Mouse (Mus musculus): ENCODE results near the gene Auts2.
A peak's percentile ranks its signal among the peaks of the same experiment; 100 is the strongest.

The Auts2 gene

DNA sequence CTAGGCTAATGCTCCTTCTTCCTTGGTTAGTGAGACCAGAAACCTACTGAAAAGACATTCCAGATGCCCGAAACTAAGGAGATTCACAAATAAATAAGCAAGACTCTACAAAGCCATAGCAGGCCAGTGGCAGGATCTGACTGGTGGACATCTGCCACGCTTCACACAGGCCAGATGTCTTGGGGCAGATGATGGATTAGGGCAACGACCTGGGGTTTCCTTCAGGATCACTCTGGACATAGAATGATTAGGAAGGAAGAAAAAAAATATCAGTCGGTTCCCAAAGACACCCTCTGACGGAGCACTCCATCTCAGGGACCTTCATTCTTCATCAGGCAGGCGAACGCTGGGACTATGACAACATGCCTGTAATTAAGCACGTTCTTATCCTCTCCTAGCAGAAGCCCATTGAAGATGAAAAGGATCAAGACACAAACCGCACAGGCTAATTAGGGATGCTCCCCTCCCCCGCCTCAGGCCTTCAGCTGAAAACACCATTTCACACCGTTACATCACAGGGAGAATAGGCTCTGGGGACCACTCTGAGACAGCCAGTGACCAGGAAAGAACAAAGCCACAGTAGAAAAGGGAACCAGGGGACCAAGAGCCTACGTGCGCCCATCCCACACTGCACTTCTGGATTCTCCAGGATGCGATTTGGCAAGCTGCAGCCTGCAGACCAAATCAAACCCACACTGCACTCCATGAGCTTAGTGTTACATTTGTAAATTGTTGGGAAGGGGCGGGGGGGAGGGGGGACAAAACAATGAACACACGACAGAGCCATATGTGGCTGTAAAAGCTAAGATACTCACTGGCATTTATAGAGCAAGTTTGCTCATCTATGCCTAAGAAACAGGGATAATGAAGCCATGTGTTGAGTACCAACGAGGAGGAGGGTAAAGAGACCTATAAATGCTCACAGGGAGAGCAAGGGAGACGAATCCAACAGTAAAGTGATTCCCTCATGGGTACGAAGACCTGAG lies 710.0 kb downstream of the Auts2 start:
- DNase-seq (ENCODE audit: low spot score): no peak

DNA sequence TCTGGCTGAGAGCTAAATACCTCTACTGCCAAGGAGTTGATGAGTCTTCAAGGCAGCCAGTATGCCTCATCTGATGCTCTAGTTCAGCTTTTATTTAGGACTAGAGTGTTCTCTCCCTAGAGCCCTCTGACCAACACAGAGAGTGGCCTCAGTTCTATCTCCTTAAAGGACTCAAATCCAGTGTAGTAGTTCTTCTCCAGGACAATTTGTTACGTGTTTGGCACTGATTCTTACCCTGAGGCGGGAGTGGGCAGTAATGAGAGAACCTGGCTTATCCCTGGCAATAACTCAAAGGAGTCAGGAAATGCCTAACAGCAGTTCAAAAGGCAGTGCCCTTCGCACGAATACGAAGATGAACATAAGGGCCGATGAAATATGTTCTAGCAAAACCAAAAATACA lies 713.0 kb downstream of the Auts2 start:
- peak; percentile 17 for DNase-seq (ENCODE audit: low spot score)

DNA sequence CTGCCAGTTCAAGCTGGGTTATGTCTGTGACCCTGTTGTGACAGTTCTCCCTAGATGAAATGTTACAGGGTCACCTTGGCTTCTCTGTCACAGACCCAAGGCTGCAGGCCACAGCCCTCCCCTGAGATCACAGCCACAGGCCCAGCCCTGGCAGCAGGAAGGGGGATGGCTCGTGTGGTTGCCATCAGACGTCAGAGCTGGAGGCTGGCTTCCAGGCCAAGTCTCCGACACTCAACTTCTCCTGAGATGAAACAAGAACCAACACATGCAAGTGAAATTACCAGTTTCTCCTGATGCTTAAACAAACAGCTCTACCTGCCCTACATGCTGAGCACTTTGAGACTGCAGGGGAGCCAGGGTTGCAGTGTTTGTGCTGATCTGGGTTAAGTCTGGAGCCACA lies 713.9 kb downstream of the Auts2 start:
- DNase-seq (ENCODE audit: low spot score): peak; percentile 47

DNA sequence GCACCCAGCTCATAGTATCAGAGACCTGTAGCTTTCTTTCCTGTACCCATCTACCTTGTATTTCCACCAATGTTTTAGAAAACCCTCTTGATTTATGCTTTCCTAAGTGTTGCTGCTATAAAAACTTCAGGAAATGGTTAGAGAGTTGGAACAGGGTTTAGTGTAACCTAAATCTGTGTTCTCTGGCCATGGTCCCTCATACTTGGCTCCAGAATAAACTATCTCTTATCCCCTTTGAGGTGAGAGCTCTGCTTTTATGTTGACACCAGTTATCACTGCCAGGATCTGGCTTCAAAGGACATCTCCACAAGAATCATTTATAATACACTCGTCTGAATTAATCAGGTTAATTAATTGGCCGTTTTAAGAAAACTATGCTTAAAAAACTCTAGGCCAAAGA lies 714.5 kb downstream of the Auts2 start:
- DNase-seq (ENCODE audit: low spot score): no peak

DNA sequence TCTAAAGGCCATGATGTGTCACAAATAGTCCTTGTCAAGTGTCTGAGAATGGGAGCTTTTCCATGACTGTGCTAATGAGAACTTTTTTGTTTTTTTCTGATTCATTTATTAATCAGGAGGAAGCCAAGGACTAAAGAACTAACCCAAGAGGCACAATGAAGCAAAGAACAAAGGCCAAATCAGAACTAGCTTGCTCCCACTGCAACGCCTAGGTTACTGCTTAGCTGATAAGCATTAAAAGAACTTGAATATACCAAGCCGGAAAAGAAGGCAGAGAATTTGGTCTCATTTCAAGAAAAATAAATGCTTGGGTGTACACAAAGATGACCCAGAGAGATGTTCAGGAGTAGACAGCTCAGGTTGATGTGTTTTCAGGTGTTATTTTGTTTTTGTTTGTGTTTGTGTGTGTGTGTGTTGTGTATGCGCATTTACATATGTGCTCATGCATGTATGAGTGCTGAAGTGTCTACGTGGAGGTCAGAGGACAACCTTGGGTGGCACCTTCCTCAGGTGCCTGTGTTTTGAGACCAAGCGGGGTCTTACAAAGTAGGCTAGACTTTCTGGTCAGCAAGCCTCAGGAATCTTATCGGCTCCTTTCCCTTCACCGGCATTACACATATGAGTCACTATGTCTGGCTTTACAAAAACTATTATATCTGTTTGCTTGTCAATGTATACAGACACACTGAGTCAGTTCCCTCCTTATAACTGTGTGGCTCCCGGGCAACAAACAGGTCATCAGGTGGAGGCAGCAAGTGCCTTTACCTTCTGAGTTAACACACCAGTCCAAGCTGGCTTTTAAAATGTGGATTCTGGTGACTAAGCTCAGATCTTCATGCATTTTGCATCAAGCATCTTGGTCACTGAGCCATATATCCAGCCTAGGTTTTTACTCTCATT lies 716.5 kb downstream of the Auts2 start:
- DNase-seq (ENCODE audit: low spot score): no peak

DNA sequence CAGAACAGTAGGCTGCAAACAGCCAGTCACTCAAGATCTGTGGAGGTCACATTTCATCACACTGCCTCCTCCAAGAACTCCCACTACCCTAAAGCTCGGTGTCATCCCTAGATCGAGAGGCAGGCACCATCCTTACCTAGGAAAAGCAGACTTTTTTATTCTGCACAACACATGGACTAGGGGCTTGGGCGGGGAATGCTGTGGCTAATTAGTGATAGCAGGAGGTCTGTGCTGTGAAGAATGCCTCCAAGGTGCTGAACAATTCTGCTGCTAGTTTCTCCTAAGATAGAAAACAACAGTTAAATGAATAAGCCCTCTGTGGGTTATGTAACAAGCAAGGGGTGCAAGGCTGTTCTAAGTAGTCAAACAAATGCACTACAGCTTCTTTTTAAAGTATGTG lies 717.7 kb downstream of the Auts2 start:
- DNase-seq (ENCODE audit: low spot score): no peak

DNA sequence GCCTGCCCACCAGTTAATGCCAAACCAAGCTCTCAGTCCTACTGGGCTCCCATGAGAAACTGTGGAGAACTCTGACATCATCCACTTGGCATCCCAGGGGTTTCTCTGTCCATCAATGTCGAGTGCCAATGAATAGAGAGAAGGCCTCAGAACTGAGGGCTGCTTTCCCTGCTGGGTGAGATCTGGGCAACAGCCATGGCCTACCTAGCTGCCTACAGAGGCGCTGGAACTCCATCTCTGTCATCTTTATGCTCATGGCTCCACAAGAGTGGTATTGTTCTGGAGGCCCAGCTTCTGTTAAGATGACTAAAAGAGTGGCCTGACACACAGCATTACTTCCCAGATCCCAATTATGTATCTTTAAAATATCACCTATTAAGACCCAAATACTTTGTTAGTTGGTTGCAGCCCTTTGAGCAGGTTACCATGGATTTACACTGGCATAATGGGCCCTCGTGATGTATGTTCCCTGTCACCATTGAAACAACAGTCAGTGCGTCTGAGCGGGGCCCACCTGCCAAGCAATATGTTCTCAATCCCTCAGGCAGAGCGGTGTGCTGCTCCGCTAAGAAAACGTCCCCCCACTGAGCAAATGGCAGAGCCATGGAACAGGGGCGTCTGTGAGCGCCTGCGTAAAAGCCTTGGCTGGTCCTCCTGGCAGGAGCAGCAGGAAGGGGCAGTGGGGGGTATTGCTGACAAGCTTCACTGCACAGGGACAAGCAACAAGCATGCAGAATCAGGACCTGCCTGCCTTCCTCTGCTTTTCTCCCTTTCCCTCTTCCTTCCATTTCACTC lies 718.8 kb downstream of the Auts2 start:
- DNase-seq (ENCODE audit: low spot score): no peak

DNA sequence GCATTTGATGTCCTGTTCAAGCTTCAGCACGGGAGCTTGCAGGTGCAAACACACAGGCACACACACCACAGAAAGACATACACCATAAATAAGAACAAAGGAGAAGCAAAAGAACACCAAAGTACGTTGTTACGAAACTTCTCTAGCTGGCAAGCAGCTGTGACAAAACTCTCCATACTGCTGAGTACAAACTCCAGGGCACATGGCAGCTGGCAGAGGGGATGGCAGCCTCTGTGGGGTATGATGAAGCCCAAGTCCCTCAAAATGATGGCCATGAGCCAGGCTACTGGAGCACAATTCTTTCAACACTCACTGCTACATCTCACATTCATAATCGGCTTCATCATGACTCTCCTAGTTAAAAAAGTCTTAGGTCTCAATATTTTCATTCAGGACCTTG lies 721.7 kb downstream of the Auts2 start:
- no peak for DNase-seq (ENCODE audit: low spot score)

DNA sequence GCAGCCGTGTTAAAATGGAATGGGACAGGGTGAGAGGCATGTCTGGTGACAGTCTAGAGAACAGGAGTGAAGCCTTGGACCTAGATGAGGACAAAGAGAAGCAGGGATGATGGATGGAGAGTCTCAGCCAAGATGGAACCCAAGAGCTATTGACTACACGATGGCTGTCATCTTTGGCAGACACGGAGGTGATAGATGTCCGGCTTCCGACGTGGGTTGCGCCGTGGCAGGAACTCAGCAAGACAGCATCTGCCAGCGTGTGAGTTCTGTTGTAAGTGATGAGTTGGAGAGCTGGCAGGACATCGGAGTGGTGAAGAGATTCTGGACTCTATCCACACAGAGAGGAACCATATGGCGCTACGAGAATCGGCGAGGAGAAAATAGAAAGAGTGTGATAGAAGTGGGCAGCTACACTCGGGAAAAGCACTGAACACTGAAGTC lies 723.9 kb downstream of the Auts2 start:
- DNase-seq (ENCODE audit: low spot score): no peak

DNA sequence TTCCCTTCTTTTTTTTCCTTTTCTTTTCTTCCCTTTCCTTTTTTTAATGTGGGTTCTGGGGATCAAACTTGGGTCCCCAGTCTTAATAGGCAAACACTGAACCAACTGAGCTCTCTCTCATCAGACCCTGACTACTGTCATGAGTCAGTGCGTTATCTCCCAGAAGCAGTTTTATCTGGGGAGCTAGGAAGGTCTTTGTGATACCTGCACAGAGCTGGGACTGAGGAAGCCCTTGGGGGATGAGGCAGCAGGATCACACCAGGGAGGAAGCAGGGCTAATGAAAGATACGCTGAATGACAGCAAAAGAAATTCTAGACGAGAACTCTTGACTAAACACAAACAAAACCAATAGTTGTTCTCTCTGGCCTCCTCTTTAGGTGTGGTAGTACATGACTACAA lies 727.6 kb downstream of the Auts2 start:
- no peak for DNase-seq (ENCODE audit: low spot score)

DNA sequence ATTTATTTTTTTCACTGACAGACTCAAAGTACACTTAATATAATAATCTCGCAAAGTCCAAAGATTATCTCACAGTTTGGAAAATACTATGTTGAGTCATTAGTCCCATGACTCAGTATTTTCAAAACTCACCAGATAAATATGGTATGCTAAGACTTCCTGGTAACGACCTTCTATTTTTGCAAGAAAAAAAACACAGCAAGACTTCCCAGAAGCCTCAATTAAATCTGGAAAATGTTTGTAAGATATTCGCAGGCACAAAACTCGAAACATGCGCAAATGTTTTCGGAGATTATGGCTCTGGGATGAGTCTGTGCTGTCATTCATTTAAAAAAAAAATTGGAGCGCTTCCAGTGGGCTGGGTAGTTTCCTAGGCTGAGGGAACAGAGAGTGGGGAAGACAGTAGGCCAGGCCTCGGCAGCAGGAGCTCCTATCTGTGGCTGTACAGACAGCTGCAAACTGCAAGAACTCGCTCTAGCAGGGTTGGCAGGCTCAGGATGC lies 728.6 kb downstream of the Auts2 start:
- peak; percentile 53 for DNase-seq (ENCODE audit: low spot score)

DNA sequence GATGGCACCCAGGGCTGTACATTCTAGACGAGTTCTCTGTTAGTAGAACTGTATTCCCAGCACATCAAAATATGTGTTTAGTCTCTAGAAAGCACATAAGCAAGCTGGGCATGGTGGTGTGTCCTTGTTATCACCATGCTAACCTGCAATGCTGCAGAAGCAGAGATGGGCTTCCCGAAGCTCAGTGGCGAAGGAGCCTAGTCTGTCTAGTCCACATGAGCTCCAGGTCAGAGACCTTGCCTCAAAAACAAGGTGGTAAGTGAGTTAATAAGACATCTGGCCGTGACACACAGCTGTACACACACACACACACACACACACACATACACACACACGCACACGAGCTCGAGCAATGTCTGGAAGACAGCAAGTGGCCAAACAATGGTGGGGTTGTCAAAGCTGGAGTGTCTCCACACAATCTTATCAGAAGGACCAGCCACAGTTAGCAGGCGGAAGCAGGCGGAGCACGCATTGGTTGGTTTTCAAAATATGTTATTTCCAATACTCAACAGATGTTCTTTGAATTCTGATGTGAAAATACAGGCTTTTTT lies 729.1 kb downstream of the Auts2 start:
- DNase-seq (ENCODE audit: low spot score): peak; percentile 36

DNA sequence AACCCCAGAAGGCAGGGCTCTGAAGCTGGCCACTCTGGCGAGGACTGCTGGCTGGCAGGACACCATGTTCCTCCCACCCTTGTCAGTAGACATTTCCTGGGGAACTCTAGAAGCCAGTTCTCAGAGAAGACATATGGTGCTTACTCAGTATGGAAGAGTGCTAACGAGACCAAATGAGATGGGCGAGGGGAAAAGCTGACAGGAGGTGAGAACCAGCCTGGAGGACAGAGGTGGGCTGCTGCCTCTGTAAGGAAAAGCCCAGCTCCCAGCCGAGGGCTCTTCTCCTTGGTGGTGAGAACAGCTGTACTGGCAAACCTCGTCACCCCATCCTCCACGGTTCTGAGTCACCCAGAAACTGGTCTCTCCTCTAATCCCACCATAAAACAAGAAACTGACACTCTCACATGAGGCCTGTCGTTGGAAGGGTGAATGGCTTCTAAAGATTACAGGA lies 729.8 kb downstream of the Auts2 start:
- DNase-seq (ENCODE audit: low spot score): no peak

DNA sequence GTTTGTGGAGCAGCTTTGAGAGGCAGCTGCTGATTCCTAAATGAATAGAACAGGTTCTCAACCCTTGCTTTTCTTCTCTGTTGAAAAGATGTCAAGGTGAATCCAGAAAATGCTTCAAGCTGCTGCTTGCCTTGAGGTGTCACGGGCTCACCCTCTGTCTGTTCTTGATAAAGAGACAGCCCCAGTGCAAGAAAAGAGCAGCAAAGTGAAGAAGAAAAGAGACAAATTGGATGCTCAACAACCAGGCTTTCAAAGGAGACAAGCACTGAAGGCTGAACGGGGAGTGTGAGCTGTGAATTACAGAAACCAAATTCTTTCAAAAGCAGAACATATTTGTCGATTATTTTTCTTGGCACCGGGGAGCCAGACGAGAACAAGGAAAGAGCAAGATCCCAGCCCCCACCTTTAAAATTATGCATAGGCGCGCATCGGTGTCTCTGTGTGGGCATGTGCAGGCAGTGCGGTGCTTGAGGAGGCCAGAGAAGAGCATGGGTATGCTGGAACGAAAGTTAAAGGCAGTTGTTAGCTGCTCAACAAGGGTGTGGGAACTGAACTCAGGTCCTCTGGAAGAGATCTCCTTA lies 730.6 kb downstream of the Auts2 start:
- DNase-seq (ENCODE audit: low spot score): no peak

DNA sequence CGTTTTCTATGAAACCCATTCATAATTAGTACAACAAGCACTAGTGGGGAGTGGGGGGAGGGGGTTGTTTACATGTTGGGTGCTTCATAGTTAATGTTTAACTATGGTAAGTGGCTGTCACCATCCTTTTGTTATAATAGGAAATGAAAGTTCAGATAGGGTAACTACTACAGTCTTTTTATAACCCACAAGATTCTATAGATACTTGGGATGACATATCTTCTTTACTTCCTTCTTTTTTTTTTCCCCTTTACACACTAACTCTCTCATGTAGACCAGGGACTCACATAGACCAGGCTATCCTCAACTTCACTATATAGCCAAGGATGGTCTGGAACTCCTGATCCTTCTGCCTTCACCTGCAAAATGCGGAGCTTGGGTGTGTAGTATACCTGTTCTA lies 736.8 kb downstream of the Auts2 start:
- DNase-seq (ENCODE audit: low spot score): no peak

DNA sequence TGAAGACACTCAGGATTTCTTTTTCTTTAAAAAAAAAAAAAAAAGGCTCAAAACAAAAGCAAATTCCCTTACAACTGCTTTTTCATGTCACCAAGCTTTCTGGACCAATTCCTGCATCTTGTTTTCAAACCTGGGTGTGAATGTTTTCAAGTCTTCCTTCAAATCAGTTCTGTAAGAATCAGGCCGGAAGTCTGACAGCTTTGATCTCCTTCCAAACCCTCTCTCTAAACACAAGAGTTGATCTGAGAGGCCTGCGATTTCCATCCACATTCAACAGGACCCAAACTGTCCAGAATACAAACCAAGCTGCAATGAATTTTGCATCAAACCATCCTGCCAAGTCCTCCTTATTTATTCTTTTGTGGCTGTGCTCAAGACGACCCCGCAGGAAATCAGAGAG lies 737.9 kb downstream of the Auts2 start:
- DNase-seq (ENCODE audit: low spot score): no peak

DNA sequence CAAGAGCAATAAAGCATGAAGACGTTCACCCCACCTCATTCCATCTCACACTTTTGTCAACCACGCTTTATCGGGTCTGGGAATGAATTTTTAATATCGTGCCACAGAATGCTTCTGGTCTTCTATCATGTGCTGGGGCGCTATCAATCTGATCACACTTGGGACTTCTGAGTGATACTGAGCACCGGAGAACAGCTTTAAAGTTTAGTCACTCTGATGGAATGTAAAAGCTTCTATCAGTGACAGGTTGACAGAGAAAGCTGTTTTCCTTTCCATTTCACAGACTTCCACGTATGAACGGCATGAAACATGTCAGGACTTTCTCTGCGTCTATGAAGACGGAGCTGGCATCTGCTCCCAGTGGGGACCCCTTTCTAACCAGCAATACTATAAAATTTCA lies 739.5 kb downstream of the Auts2 start:
- DNase-seq (ENCODE audit: low spot score): no peak

DNA sequence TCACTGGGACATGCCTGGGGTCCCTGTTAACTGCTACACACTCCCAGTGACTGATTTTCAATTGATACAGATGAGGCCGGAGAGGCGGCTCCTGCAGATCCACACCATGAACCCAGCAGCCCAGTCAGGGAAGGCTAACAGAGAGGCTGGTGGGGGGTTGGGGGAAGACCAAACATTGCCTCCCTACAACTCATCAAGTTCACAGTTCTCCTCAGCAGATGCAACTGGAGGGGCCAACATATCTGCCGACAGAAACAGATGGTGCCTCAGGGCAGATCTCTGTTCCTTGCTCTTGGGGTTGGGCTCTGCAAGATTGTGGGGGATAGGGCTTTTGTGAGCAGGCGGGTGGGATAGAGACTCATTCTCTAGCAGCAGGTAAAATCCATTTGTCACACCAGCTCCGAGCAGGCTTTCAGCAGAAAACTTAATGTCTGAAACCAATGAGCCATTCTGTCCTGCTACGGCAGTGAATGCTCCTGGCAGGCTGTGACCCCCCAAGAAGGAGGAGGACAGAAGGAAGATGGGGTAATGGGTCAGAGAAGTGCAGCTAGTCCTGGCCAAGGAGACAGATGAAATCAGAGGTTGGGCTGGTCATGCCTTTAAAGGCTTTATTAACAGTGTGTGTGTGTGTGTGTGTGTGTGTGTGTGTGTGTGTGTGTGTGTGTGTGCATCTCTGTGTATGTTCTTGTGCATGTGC lies 740.7 kb downstream of the Auts2 start:
- no peak for DNase-seq (ENCODE audit: low spot score)

DNA sequence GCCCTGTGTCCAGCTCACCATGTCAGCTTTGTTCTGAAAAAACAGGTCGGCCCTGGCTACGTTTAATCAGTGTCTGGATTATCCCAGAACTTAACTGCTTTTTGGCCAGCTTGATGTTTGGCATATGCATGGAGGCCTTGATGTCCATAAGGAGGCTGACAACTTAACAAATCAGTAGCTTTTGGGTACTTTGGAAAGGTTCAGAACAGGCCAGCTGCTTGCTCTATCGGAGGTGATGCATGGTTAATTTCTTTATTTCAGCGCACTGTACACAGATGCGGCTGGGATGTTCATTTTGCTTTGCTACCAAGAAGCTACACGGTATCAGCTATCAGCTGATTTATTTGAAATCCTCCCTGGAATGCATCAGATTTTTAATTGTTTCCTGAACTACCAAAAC lies 741.2 kb downstream of the Auts2 start:
- no peak for DNase-seq (ENCODE audit: low spot score)

DNA sequence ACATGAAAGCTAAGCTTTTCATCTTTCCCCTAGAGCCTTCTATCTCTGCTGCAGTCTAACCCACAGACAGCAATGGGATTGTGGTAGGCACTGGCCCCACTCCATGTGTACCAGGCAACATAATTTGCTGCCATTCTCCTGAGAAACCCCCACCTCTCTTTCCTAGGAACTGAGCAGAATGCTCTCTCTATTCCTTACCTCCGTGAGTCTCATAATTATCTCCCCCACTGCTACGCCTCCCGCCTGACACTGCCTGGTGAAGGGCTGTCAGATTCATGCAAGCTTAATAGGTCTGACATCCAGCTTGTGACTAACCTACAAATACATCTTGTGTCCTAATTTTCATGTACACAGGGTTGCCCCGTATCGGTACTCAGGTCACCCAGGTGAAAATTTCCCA lies 744.8 kb downstream of the Auts2 start:
- DNase-seq (ENCODE audit: low spot score): no peak

Measured in urinary bladder, postnatal 14 days (tissue).